Mouse (Mus musculus): Measurements from ENCODE around the gene Nuak2. TPM values are rescaled to one million over a fixed set of nuclear protein-coding genes. Genes with fewer than 3 reads are reported as not detected.

Nuak2 gene
- polyA plus RNA-seq, 1 experiment from 2014 or later = 4.2 TPM

DNA sequence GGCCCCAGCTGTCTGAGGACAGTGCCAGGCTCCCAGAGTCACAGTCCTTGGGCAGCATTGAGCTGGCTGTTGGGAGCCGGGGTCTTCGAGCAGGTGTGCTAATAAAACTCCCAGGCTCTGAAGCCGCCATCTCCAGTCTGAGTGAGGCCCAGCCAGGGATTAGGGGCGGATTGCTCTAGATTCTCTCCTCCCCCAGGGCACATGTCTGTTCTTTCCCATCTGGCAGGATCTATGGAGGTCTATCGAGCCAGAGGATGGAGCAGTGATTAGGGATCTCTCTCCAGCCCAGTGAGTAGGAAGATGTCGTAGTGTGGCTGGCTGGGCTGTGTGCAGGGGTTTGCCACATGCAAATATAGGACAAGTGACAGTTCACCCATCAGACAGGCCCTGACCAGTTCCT is 51.0 kb downstream of the Nuak2 start:
- Histone ChIP-seq H3K4me2 (replicated peaks; ENCODE audit: low read depth, low read length) (no peak overlapping the region), H3K36me3 (ENCODE audit: control insufficient read depth, insufficient read depth, low read length) (peaks cover 4% of the 10 kb centered on the region; the same call in 1 of the 2 replicates), H3K9me3 (ENCODE audit: control insufficient read depth, low read depth, low read length) (no peaks in the 10 kb centered on the region), H3K9ac (replicated peaks; ENCODE audit: low read depth, low read length) (no peak overlapping the region), H3K4me3 (ENCODE audit: low read depth, low read length) (no peak overlapping the region), H3K27me3 (ENCODE audit: control insufficient read depth, insufficient read depth, low read length) (no peaks in the 10 kb centered on the region), H3K27ac (ENCODE audit: low read length) (no peak overlapping the region), H3K4me1 (ENCODE audit: control insufficient read depth, insufficient read depth, low read length) (peaks cover 8% of the 10 kb centered on the region)
- no peak for ATAC-seq (ENCODE audit: insufficient number of reproducible peaks, insufficient read depth, low FRiP score, low read depth)
- WGBS = 88% methylated on average over 6 of the region's 6 CpGs

DNA sequence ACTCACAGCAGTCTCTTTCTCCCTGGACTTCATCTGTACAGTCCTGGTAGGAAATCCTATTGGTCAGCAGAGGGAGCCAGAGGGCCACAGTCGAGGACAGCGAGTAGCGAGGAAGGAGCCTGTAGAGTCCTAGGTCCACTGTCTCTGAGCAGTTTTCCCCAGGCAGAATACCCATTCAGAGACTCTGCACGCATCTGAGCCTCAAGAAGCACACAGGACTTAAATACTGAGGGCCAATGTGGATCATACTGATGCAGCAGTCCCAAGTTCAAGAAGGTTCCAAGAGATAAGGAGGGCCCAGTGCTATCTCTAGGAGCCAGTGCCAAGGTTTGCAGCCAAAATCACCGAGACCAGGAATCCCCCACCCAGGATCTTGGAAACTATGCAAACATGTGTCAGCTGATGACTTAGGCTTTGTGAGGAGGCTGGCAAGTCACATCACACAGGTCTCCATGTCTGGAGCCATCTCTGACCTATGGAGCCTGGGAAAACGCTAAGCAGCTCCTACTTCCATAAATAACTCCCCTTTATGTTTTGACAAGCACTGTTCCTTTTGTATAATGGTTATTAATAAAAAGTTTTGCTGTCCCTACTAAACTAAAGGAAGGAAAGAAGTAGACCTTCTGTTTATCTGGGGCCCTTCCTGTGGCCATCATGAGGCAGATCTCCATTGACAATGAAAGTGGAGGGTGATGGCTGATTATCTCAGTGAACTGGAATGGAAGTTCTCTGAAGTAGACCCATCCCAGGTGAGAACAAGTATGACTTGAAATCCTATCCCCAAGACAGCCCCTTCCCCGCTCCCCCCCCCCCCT is 52.0 kb downstream of the Nuak2 start:
- Histone ChIP-seq H3K4me2 (replicated peaks; ENCODE audit: low read depth, low read length) (no peak overlapping the region), H3K27ac (ENCODE audit: low read length) (no peak overlapping the region), H3K4me3 (ENCODE audit: low read depth, low read length) (no peak overlapping the region), H3K36me3 (ENCODE audit: control insufficient read depth, insufficient read depth, low read length) (peaks cover 4% of the 10 kb centered on the region; the same call in 1 of the 2 replicates), H3K4me1 (ENCODE audit: control insufficient read depth, insufficient read depth, low read length) (peaks cover 12% of the 10 kb centered on the region), H3K9me3 (ENCODE audit: control insufficient read depth, low read depth, low read length) (no peaks in the 10 kb centered on the region), H3K27me3 (ENCODE audit: control insufficient read depth, insufficient read depth, low read length) (no peaks in the 10 kb centered on the region), H3K9ac (replicated peaks; ENCODE audit: low read depth, low read length) (no peak overlapping the region)
- peak; percentile 77; the same call in 1 of the 2 replicates for ATAC-seq (ENCODE audit: insufficient number of reproducible peaks, insufficient read depth, low FRiP score, low read depth)
- WGBS = 26% methylated on average over 7 of the region's 7 CpGs

DNA sequence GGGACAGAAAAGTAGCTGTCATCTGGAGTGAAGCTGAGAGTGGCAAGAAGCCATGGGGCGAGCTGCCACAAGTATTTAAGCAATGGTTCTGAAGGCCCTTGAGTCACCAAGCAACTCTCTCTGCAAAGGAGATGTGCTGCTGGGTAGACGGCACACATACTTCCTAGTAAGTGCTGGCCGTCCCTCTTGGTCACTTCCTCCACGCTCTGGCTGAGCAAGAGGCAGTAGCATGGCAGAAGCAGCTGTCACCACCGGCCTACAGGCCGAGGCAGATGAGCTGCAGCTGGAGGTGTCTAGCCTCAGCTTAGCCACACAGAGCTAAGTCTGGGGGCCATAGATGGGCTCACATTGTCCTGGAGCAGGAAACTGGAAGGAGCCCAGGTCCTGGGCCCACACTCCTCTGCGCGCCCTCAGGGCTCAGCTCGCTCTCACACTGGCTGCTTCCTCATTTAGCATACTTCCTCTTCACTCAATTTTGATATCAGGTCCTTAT is 54.8 kb downstream of the Nuak2 start:
- Histone ChIP-seq H3K9me3 (ENCODE audit: control insufficient read depth, low read depth, low read length) (no peaks in the 10 kb centered on the region), H3K4me2 (replicated peaks; ENCODE audit: low read depth, low read length) (no peak overlapping the region), H3K4me3 (ENCODE audit: low read depth, low read length) (no peak overlapping the region), H3K27ac (ENCODE audit: low read length) (no peak overlapping the region), H3K4me1 (ENCODE audit: control insufficient read depth, insufficient read depth, low read length) (peaks cover 32% of the 10 kb centered on the region), H3K9ac (replicated peaks; ENCODE audit: low read depth, low read length) (no peak overlapping the region), H3K36me3 (ENCODE audit: control insufficient read depth, insufficient read depth, low read length) (peaks cover 4% of the 10 kb centered on the region; the same call in 1 of the 2 replicates), H3K27me3 (ENCODE audit: control insufficient read depth, insufficient read depth, low read length) (no peaks in the 10 kb centered on the region)
- ATAC-seq (ENCODE audit: insufficient number of reproducible peaks, insufficient read depth, low FRiP score, low read depth) = no peak
- 72% methylated on average over 9 of the region's 9 CpGs for WGBS

DNA sequence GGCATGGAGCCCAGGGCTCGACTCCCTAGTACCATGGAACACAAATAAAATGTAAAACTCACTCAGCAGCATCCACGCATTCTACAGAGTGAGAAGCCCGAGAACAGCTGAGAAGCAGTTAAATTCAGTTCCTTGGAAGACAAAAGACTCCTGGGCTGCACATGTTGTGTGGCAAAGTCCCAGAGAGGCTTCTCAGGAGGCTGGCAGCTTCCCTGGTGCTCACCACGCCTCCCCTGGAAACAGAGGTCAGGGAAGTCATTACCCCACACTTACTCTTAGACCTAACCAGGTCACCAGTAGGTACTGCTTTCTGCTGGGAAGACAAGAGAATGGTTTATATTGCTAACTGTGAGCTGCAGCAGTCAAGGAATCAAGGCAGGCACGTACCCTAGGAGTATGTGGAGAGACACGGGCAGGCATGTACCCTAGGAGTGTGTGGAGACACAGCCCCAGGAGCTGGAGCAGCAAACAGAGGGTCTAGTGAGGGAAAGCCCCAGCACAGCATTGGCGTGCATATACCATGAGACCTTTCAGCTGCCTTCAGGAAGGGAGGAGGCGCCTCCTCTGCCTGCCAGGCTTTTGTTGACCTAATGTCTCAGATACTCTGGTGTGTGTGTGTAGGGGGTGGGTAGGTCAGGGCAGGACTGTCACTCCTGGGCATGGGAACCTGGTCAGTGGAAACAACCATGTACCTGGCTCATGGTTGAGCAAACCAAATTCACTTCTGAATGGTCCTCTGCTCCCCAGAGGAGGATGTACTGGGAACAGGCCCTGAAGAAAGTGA is 55.6 kb downstream of the Nuak2 start:
- Histone ChIP-seq H3K4me3 (ENCODE audit: low read depth, low read length) (no peak overlapping the region), H3K27me3 (ENCODE audit: control insufficient read depth, insufficient read depth, low read length) (no peaks in the 10 kb centered on the region), H3K36me3 (ENCODE audit: control insufficient read depth, insufficient read depth, low read length) (peaks cover 4% of the 10 kb centered on the region; the same call in 1 of the 2 replicates), H3K9me3 (ENCODE audit: control insufficient read depth, low read depth, low read length) (no peaks in the 10 kb centered on the region), H3K27ac (ENCODE audit: low read length) (0 out of 2 replicates have a peak overlapping the region, but pooled peaks have one; percentile 22), H3K4me2 (replicated peaks; ENCODE audit: low read depth, low read length) (no peak overlapping the region), H3K4me1 (ENCODE audit: control insufficient read depth, insufficient read depth, low read length) (peaks cover 35% of the 10 kb centered on the region), H3K9ac (replicated peaks; ENCODE audit: low read depth, low read length) (no peak overlapping the region)
- WGBS = 64% methylated on average over 8 of the region's 8 CpGs
- no peak for ATAC-seq (ENCODE audit: insufficient number of reproducible peaks, insufficient read depth, low FRiP score, low read depth)

DNA sequence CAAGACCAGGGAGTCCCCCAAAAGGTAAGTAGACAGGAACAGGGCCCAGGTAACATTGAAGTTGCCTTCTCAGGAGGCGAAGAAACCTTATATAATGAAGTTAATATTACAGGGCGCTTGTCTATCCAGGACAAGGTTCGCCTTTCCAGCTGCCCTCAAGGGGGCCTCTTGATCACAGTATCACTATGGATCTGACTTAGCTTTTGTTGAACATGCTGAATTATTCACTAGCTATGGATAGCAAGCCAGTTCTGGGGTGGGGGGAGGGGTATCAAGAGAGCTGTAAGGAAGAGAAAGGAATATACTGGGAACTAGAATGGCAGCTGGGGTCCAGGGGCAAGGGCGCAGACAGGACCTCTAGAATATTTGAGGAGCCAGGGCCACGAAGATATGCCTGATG is 56.4 kb downstream of the Nuak2 start:
- Histone ChIP-seq H3K9me3 (ENCODE audit: control insufficient read depth, low read depth, low read length) (no peaks in the 10 kb centered on the region), H3K36me3 (ENCODE audit: control insufficient read depth, insufficient read depth, low read length) (peaks cover 4% of the 10 kb centered on the region; the same call in 1 of the 2 replicates), H3K4me1 (ENCODE audit: control insufficient read depth, insufficient read depth, low read length) (peaks cover 43% of the 10 kb centered on the region), H3K27me3 (ENCODE audit: control insufficient read depth, insufficient read depth, low read length) (no peaks in the 10 kb centered on the region), H3K9ac (replicated peaks; ENCODE audit: low read depth, low read length) (no peak overlapping the region), H3K4me3 (ENCODE audit: low read depth, low read length) (no peak overlapping the region), H3K4me2 (replicated peaks; ENCODE audit: low read depth, low read length) (no peak overlapping the region), H3K27ac (ENCODE audit: low read length) (no peak overlapping the region)
- WGBS = 88% methylated on average over 5 of the region's 5 CpGs
- ATAC-seq (ENCODE audit: insufficient number of reproducible peaks, insufficient read depth, low FRiP score, low read depth) = no peak

DNA sequence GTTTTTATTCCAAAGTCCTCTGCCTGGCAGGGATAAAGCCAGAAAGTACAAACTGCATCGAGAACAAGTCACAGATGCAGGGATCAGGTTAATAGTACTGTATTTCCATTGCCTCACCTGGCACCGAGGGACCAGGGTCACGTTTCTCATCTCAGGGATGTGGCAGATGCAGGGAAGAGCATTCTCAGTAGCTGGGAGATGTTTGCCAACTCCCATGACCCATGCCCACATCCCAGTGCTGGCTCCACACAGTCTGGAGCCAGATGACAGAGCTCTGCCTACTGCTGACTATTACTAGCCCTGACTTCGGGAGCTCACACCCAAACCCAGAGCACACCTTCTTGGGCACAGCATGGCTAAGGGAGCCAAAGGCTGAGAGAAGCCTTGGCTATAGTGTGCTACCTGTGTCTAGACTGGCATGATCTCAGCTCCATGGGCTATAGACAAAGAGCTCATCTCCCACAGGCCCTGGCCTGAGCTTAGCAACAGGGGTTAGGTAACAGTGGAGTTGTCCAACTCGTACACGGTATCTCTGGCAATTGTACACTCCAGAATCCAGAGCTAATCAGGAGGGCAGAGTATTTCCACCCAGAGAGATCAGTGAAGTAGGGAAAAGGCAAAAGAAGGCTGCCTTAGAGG is 57.1 kb downstream of the Nuak2 start:
- Histone ChIP-seq H3K4me2 (replicated peaks; ENCODE audit: low read depth, low read length) (no peak overlapping the region), H3K4me1 (ENCODE audit: control insufficient read depth, insufficient read depth, low read length) (peaks cover 48% of the 10 kb centered on the region), H3K27ac (ENCODE audit: low read length) (no peak overlapping the region), H3K36me3 (ENCODE audit: control insufficient read depth, insufficient read depth, low read length) (peaks cover 4% of the 10 kb centered on the region; the same call in 1 of the 2 replicates), H3K9me3 (ENCODE audit: control insufficient read depth, low read depth, low read length) (no peaks in the 10 kb centered on the region), H3K4me3 (ENCODE audit: low read depth, low read length) (no peak overlapping the region), H3K9ac (replicated peaks; ENCODE audit: low read depth, low read length) (no peak overlapping the region), H3K27me3 (ENCODE audit: control insufficient read depth, insufficient read depth, low read length) (no peaks in the 10 kb centered on the region)
- whole genome bisulfite sequencing = 86% methylated on average over 6 of the region's 6 CpGs
- ATAC-seq (ENCODE audit: insufficient number of reproducible peaks, insufficient read depth, low FRiP score, low read depth) = no peak

DNA sequence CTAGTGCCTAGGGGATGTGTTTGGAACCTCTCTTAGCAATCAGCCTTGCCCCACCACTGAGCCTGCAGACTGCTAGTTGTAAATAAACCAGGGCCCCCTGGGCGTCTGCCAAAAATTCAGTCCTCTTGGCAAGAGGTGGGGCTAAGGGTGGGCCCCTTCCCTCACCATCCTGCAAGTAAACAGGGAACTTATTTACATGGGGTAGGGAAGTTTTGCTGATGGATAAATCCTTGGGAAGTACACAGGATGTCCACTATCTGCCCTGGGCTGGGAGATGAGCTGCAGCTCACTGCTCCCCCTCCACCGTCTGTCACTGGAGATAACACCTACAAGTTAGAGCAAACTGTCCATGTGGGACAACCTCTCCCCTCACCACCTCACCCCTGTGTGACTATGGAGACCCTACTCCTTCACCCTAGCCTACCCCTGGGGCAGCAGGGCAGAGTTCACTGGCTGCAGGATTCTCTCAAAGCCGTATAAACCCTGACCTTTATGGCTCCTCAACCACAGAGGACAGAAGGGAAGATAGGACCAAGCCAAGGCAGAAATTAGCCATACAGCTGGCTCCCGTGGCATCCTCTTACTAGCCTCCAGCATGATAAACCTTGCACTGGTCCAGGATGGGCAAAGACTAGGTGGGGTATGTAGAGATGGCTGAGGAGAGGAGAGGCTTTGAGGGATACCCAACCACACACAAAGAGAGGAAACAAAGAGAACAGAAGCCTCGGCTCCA is 58.4 kb downstream of the Nuak2 start:
- Histone ChIP-seq H3K4me1 (ENCODE audit: control insufficient read depth, insufficient read depth, low read length) (peaks cover 48% of the 10 kb centered on the region), H3K36me3 (ENCODE audit: control insufficient read depth, insufficient read depth, low read length) (peaks cover 11% of the 10 kb centered on the region), H3K4me2 (replicated peaks; ENCODE audit: low read depth, low read length) (no peak overlapping the region), H3K9me3 (ENCODE audit: control insufficient read depth, low read depth, low read length) (no peaks in the 10 kb centered on the region), H3K4me3 (ENCODE audit: low read depth, low read length) (no peak overlapping the region), H3K27ac (ENCODE audit: low read length) (peak overlapping the region; percentile 4; the same call in 1 of the 2 replicates), H3K9ac (replicated peaks; ENCODE audit: low read depth, low read length) (no peak overlapping the region), H3K27me3 (ENCODE audit: control insufficient read depth, insufficient read depth, low read length) (no peaks in the 10 kb centered on the region)
- 28% methylated on average over 5 of the region's 5 CpGs for WGBS
- peak; percentile 42; the same call in 1 of the 2 replicates for ATAC-seq (ENCODE audit: insufficient number of reproducible peaks, insufficient read depth, low FRiP score, low read depth)

Measured in stomach, embryonic 14.5 days (tissue).